Mouse (Mus musculus) CH12.LX (cell line): Measurements from ENCODE around the gene Tbccd1. TPM values are rescaled to one million over a fixed set of nuclear protein-coding genes. Genes with fewer than 3 reads are reported as not detected.

Experiments
- DNase-seq: peaks from one replicate; pipeline ENCODE4 v3.0.0-alpha.2; 2013; ENCODE audit errors: extremely low read depth
- H3K27ac ChIP-seq: 2 replicates; pipeline ENCODE4 v1.5.1; 2012; ENCODE audit warnings: low read depth, mild to moderate bottlenecking, control low read depth, moderate library complexity; ENCODE audit not compliant: insufficient read depth
- H3K27me3 ChIP-seq: replicated peaks from 2 replicates; pipeline ENCODE3; 2012; ENCODE audit warnings: inconsistent platforms
- H3K36me3 ChIP-seq, 2 experiments: replicated peaks in 1 of 2; 2 replicates each; pipeline versions ENCODE3 to v1.6.1; 2012; ENCODE audit warnings: inconsistent platforms in 1 of 2, low read length in 1 of 2, mild to moderate bottlenecking in 1 of 2, mixed read lengths in 1 of 2, moderate library complexity in 1 of 2; ENCODE audit not compliant: control insufficient read depth in 1 of 2, insufficient read depth in 1 of 2
- H3K4me1 ChIP-seq, 2 experiments: 2 replicates each; pipeline ENCODE4 v1.6.1; 2012; ENCODE audit warnings: inconsistent platforms in 1 of 2, moderate library complexity in 1 of 2; ENCODE audit not compliant: insufficient read depth in 2 of 2, control insufficient read depth in 1 of 2
- H3K4me2 ChIP-seq: 2 replicates; pipeline ENCODE4 v1.6.1; 2012; ENCODE audit warnings: low read depth, mild to moderate bottlenecking, control low read depth; ENCODE audit not compliant: poor library complexity, insufficient read depth, severe bottlenecking
- H3K4me3 ChIP-seq, 3 experiments: fragments of 150-350 bp in 1 of 3; sonication (generic) in 1 of 3; replicated peaks in 1 of 3; 2 replicates each; pipeline versions ENCODE3 to v1.5.1; 2011 to 2012; ENCODE audit warnings: low read depth in 2 of 3, low read length in 2 of 3, mild to moderate bottlenecking in 2 of 3, moderate library complexity in 2 of 3, control low read depth in 1 of 3, improper control_type of control experiment in 1 of 3, inconsistent platforms in 1 of 3, mixed read lengths in 1 of 3; ENCODE audit not compliant: poor library complexity in 1 of 3
- H3K79me2 ChIP-seq: replicated peaks from 2 replicates; pipeline ENCODE4 v1.6.1; 2012; ENCODE audit warnings: mild to moderate bottlenecking, moderate library complexity; ENCODE audit not compliant: control insufficient read depth, poor library complexity, insufficient read depth, severe bottlenecking; ENCODE audit errors: extremely low read depth
- H3K9ac ChIP-seq: 2 replicates; pipeline ENCODE4 v1.6.1; 2012; ENCODE audit warnings: low read depth, mild to moderate bottlenecking, control low read depth, moderate library complexity; ENCODE audit not compliant: insufficient read depth
- H3K9me3 ChIP-seq: replicated peaks from 2 replicates; pipeline ENCODE3; 2012; ENCODE audit warnings: low read length, inconsistent platforms, mixed read lengths
- BHLHE40 ChIP-seq: IDR thresholded peaks from 2 replicates; pipeline ENCODE4 v1.6.1; 2011; ENCODE audit warnings: mild to moderate bottlenecking, low read depth, low read length, improper control_type of control experiment
- CHD1 ChIP-seq: IDR thresholded peaks from 2 replicates; pipeline ENCODE4 v1.6.1; 2012; ENCODE audit warnings: low read depth, low read length, improper control_type of control experiment, inconsistent platforms
- CTCF ChIP-seq, 2 experiments: IDR thresholded peaks in 1 of 2; conservative IDR thresholded peaks in 1 of 2; 2 replicates each; pipeline ENCODE4 v1.5.1; 2011 to 2012; ENCODE audit warnings: low read depth in 2 of 2, low read length in 2 of 2, improper control_type of control experiment in 1 of 2, inconsistent platforms in 1 of 2, mild to moderate bottlenecking in 1 of 2, moderate library complexity in 1 of 2
- E2F4 ChIP-seq: IDR thresholded peaks from 2 replicates; pipeline ENCODE4 v1.6.1; 2011; ENCODE audit warnings: low read depth, low read length, improper control_type of control experiment; ENCODE audit not compliant: insufficient replicate concordance
- ELF1 ChIP-seq: IDR thresholded peaks from 2 replicates; pipeline ENCODE4 v1.6.1; 2014; ENCODE audit warnings: low read depth, mild to moderate bottlenecking, inconsistent platforms, low read length, improper control_type of control experiment
- HCFC1 ChIP-seq: IDR thresholded peaks from 2 replicates; pipeline ENCODE4 v1.6.1; 2012; ENCODE audit warnings: low read depth, mild to moderate bottlenecking, inconsistent platforms, low read length, improper control_type of control experiment
- MAFK ChIP-seq: IDR thresholded peaks from 2 replicates; pipeline ENCODE4 v1.6.1; 2011; ENCODE audit warnings: low read length, improper control_type of control experiment; ENCODE audit not compliant: insufficient replicate concordance
- MAZ ChIP-seq: IDR thresholded peaks from 2 replicates; pipeline ENCODE4 v1.6.1; 2012; ENCODE audit warnings: low read depth, mild to moderate bottlenecking, inconsistent platforms, low read length, improper control_type of control experiment, moderate library complexity
- PAX5 ChIP-seq: IDR thresholded peaks from 2 replicates; pipeline ENCODE4 v1.6.1; 2012; ENCODE audit warnings: low read length, inconsistent platforms, mixed read lengths
- POLR2A ChIP-seq: IDR thresholded peaks from 2 replicates; pipeline ENCODE4 v1.6.1; 2011; ENCODE audit warnings: low read depth, mild to moderate bottlenecking, improper control_type of control experiment, low read length
- RCOR1 ChIP-seq: conservative IDR thresholded peaks from 2 replicates; pipeline ENCODE4 v1.6.1; 2012; ENCODE audit warnings: low read depth, mild to moderate bottlenecking, inconsistent platforms, low read length, improper control_type of control experiment
- USF2 ChIP-seq: conservative IDR thresholded peaks from 2 replicates; pipeline ENCODE4 v1.6.1; 2011; ENCODE audit warnings: low read depth, low read length, improper control_type of control experiment
- ZC3H11A ChIP-seq: IDR thresholded peaks from 2 replicates; pipeline ENCODE4 v1.6.1; 2012; ENCODE audit warnings: low read depth, mild to moderate bottlenecking, inconsistent platforms, low read length, improper control_type of control experiment
- ZKSCAN1 ChIP-seq: IDR thresholded peaks from 2 replicates; pipeline ENCODE4 v1.6.1; 2012; ENCODE audit warnings: low read depth, inconsistent platforms, low read length, improper control_type of control experiment, borderline replicate concordance
- ZMIZ1 ChIP-seq: IDR thresholded peaks from 2 replicates; pipeline ENCODE4 v1.6.1; 2012; ENCODE audit warnings: low read depth, mild to moderate bottlenecking, inconsistent platforms, low read length, improper control_type of control experiment
- dilution Hi-C: fragments of 300-500 bp; cut with MboI; formaldehyde crosslinking; loops from 2 replicates; pipeline ENCODE4 v1.14.3; 2020; ENCODE audit warnings: low sequenced_read_pairs; ENCODE audit not compliant: extremely low pct_unique_long_range_greater_than_20kb, extremely low pct_ligation_motif_present
- in situ Hi-C: fragments of 300-500 bp; cut with MboI; formaldehyde crosslinking; loops from 3 replicates; pipeline ENCODE4 v1.14.3; 2019; ENCODE audit warnings: low sequenced_read_pairs, low pct_ligation_motif_present, low pct_unique_long_range_greater_than_20kb, mixed read lengths
- polyA plus RNA-seq: library from polyadenylated mRNA; unstranded; fragments of >175 nt; gene quantifications from 2 replicates; pipeline ENCODE4 v1.2.1, GENCODE M21; 2012; ENCODE audit warnings: low read depth; ENCODE audit not compliant: insufficient read length
- total RNA-seq, 2 experiments: library from RNA; depleted of rRNA; stranded (reverse); fragments of 300-350 nt in 1 of 2; fragments of >200 nt in 1 of 2; gene quantifications; 2 replicates each; pipeline ENCODE4 v1.2.3; 2012 to 2014

Gene Tbccd1
- total and polyA plus RNA-seq, 3 experiments: 15.1 to 19.9 (median 16.6) TPM

GRCm38 (mm10) chr16:22842871-22843270 lies 14.6 kb downstream of the Tbccd1 start:
- Histone ChIP-seq H3K4me3 (no peak overlapping the region), H3K27ac (no peak overlapping the region), H3K9ac (no peak overlapping the region), H3K4me2 (no peak overlapping the region), H3K36me3 (peaks cover 30 to 75% of the 10 kb centered on the region in 2 experiments), H3K9me3 (no peaks in the 10 kb centered on the region), H3K4me1 (no peaks in the 10 kb centered on the region), H3K27me3 (no peaks in the 10 kb centered on the region), H3K79me2 (no peaks in the 10 kb centered on the region)
- DNase-seq: no peak
- TF ChIP-seq CTCF (conservative IDR thresholded peaks at IDR 0.05 in 1 of 2, IDR thresholded peaks at IDR 0.05 in 1 of 2; ENCODE audit: low read depth in 2 of 2, low read length in 2 of 2) (no peak), MAFK (no peak), PAX5 (no peak), ZKSCAN1 (no peak), MAZ (no peak), POLR2A (no peak), HCFC1 (no peak), ZC3H11A (no peak), ELF1 (no peak), BHLHE40 (no peak)
- dilution Hi-C loops: no loop called here
- in situ Hi-C loops: no loop called here

- H3K79me2 ChIP-seq: no peaks in the 10 kb centered on the region
- no peaks in the 10 kb centered on the region for H3K27me3 ChIP-seq
- H3K9me3 ChIP-seq: no peaks in the 10 kb centered on the region
- peaks cover 41 to 81% of the 10 kb centered on the region in 2 experiments for H3K36me3 ChIP-seq
- no peak overlapping the region for H3K27ac ChIP-seq
- H3K4me3 ChIP-seq: no peak overlapping the region
- DNase-seq: peak; percentile 19
- dilution Hi-C loops (no loop called here), in situ Hi-C loops (no loop called here)
- no peak overlapping the region for H3K4me2 ChIP-seq
- TF ChIP-seq USF2 (no peak), ZMIZ1 (no peak), RCOR1 (no peak), CHD1 (no peak), PAX5 (no peak), E2F4 (no peak)
- TF ChIP-seq, all 38 proteins: peak for 0
- no peak overlapping the region for H3K9ac ChIP-seq
- H3K4me1 ChIP-seq: no peaks in the 10 kb centered on the region
Measured at GRCm38 (mm10) chr16:22839146-22839857, 18.2 kb downstream of the Tbccd1 start.
